Mouse (Mus musculus): ENCODE results near the gene Nrxn2.

Nrxn2 gene

GRCm38 (mm10) chr19:6392743-6393393, 25.7 kb upstream of the Nrxn2 start:
- DNase-seq: peak in 1 of 2 experiments; percentile 52

- DNase-seq: no peak
These were observed 24.9 kb upstream of the Nrxn2 start for GRCm38 (mm10) chr19:6393637-6394036.

- DNase-seq: no peak
These were observed 22.3 kb upstream of the Nrxn2 start for GRCm38 (mm10) chr19:6396237-6396636.

GRCm38 (mm10) chr19:6397582-6398249, 20.8 kb upstream of the Nrxn2 start:
- DNase-seq: peak in 1 of 2 experiments; percentile 26

GRCm38 (mm10) chr19:6398447-6399284, 19.9 kb upstream of the Nrxn2 start:
- peak; percentile 80 to 81 for DNase-seq

- DNase-seq: peak; percentile 86 to 87
These were observed 19.0 kb upstream of the Nrxn2 start, which contains the start of gene Rasgrp2 for GRCm38 (mm10) chr19:6399285-6400095. Rasgrp2 (plus strand) TSS chr19:6399340.

- peak; percentile 73 to 76 for DNase-seq
These were observed 18.1 kb upstream of the Nrxn2 start for GRCm38 (mm10) chr19:6400096-6401086.

GRCm38 (mm10) chr19:6401131-6401815, 17.3 kb upstream of the Nrxn2 start:
- DNase-seq: peak; percentile 91 to 92

- DNase-seq: no peak
These were observed 16.6 kb upstream of the Nrxn2 start for GRCm38 (mm10) chr19:6401951-6402350.

GRCm38 (mm10) chr19:6403869-6404268, 14.7 kb upstream of the Nrxn2 start:
- DNase-seq: no peak

GRCm38 (mm10) chr19:6405433-6405832, 13.1 kb upstream of the Nrxn2 start:
- no peak for DNase-seq

GRCm38 (mm10) chr19:6407109-6407508, 11.4 kb upstream of the Nrxn2 start:
- DNase-seq: no peak

GRCm38 (mm10) chr19:6407816-6408510, 10.6 kb upstream of the Nrxn2 start:
- no peak for DNase-seq

GRCm38 (mm10) chr19:6408749-6409148, 9.8 kb upstream of the Nrxn2 start:
- no peak for DNase-seq

GRCm38 (mm10) chr19:6409176-6409575, 9.4 kb upstream of the Nrxn2 start:
- DNase-seq: no peak

GRCm38 (mm10) chr19:6409936-6410335, 8.6 kb upstream of the Nrxn2 start:
- DNase-seq: peak; percentile 63 to 65

GRCm38 (mm10) chr19:6412798-6413197, 5.7 kb upstream of the Nrxn2 start:
- no peak for DNase-seq

GRCm38 (mm10) chr19:6415454-6415853, 3.1 kb upstream of the Nrxn2 start:
- no peak for DNase-seq

GRCm38 (mm10) chr19:6416124-6416770, 2.3 kb upstream of the Nrxn2 start:
- DNase-seq: no peak
